Mouse (Mus musculus) liver, adult 2 months (tissue): Measurements from ENCODE around the gene Osbp2.

Experiments used
- CTCF ChIP-seq: fragments of 200-500 bp; IDR thresholded peaks from 2 replicates; pipeline ENCODE4 v1.5.1; 2011; ENCODE audit warnings: low read depth, low read length, control low read depth
- POLR2A ChIP-seq: fragments of 200-500 bp; IDR thresholded peaks from 2 replicates; pipeline ENCODE4 v1.6.1; 2011; ENCODE audit warnings: low read length, control low read depth; ENCODE audit not compliant: insufficient read depth; ENCODE audit errors: extremely low read depth

GRCm38 (mm10) chr11:3738778-3739177 is 124.9 kb downstream of the Osbp2 start:
- TF ChIP-seq POLR2A (no peak), CTCF (no peak)
